Comparison of ENCODE assay signal across 11 mouse cellular contexts in genomic region chr14:31798937-31799336, GRCm38 (mm10).
"Had no signal": no experiment of that assay in that cellular context is flagged by ENCODE, and none has a peak within 500 bp of the region (broad histone marks: within the 10 kb centered on the region; RNA-seq: fewer than 3 reads in every experiment).

No protein-coding gene starts in this region.

- DNase-seq: kidney, postnatal 4 days; left cerebral cortex, postnatal 4 days; lung, adult 18-20 months; lung, postnatal 4 days; right cerebral cortex, postnatal 14 days; thymus, postnatal 4 days had no signal

- H3K9me3 ChIP-seq: limb, embryonic 13.5 days; midbrain, embryonic 12.5 days; stomach, embryonic 15.5 days had no signal

- H3K36me3 ChIP-seq: limb, embryonic 13.5 days; midbrain, embryonic 12.5 days; stomach, embryonic 15.5 days had no signal

- H3K4me3 ChIP-seq: limb, embryonic 13.5 days; midbrain, embryonic 12.5 days; stomach, embryonic 15.5 days had no signal

- H3K27ac ChIP-seq: kidney, postnatal 0 days; limb, embryonic 13.5 days; liver, embryonic 14.5 days; midbrain, embryonic 12.5 days; stomach, embryonic 15.5 days had no signal

- H3K4me2 ChIP-seq: limb, embryonic 13.5 days; midbrain, embryonic 12.5 days; stomach, embryonic 15.5 days had no signal

- H3K9ac ChIP-seq: limb, embryonic 13.5 days; liver, embryonic 14.5 days; midbrain, embryonic 12.5 days; stomach, embryonic 15.5 days had no signal

- H3K4me1 ChIP-seq: stomach, embryonic 15.5 days had no signal

- H3K27me3 ChIP-seq: limb, embryonic 13.5 days; midbrain, embryonic 12.5 days; stomach, embryonic 15.5 days had no signal
